Mouse (Mus musculus) left cerebral cortex, postnatal 36 days (tissue): ENCODE data around the gene Gpd2. TPM values are rescaled to one million over a fixed set of nuclear protein-coding genes. Genes with fewer than 3 reads are reported as not detected.

ENCODE experiments used
- DNase-seq, 2 experiments: peaks; one replicate each; pipeline ENCODE4 v3.0.0; 2021 to 2022; ENCODE audit warnings: low spot score in 2 of 2, mixed read lengths in 1 of 2
- intact Hi-C: fragments of 180-260 bp; cut with DNase I; formaldehyde crosslinking; loops from one replicate; pipeline ENCODE4 v1.15.1; 2025
- total RNA-seq, 2 experiments: library from RNA; stranded (reverse); gene quantifications; 2 replicates each; pipeline ENCODE4 v1.2.3; 2021

Gpd2 gene
- total RNA-seq, result 100 to 1,000 TPM in 1 of 2 experiments, 10 to 100 TPM in 1; 85.8 to 105 TPM

DNA sequence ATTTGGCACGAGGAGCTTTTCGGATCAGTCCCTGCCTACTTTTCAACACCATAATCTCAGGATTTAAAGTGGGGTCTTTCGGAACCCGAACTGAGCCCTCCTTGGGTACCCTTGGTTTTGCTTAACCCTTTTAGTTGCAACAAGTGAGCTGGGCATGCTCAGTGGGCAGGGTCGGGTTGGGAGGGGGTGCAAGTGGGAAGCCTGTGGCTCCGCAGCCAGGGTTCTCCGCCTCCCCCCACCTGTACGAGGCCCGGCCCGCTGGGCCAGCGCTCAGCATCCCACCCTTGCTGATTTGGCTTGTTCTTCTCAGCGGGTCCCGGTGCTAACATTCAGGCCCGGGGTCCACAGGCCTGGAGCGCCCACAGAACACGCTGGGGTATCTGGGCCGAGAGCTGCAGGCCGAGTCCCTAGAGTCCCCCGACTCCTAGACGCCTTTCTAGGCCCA, at the start of gene Gpd2:
Gene Gpd2, plus strand, starts transcription at position 161 of the 445 bp plus-strand sequence.
- intact Hi-C loops, result loop anchor here (2.0 to 10.0 kb wide), 3 partner anchors 55 to 127 kb away; no protein-coding TSS in a partner anchor
- peak in 1 of 2 experiments; percentile 61 for DNase-seq

- no peak for DNase-seq
- intact Hi-C loops, result no loop called here
Measured at GRCm38 (mm10) chr2:57188237-57188636, 49.2 kb upstream of the Gpd2 start.

GRCm38 (mm10) chr2:57190884-57191283, 46.6 kb upstream of the Gpd2 start:
- no peak for DNase-seq
- intact Hi-C loops, result no loop called here

GRCm38 (mm10) chr2:57199046-57199445, 38.4 kb upstream of the Gpd2 start:
- DNase-seq, result no peak
- intact Hi-C loops, result no loop called here

GRCm38 (mm10) chr2:57208472-57209083, 28.9 kb upstream of the Gpd2 start:
- intact Hi-C loops, result no loop called here
- no peak for DNase-seq

GRCm38 (mm10) chr2:57211049-57212001, 26.1 kb upstream of the Gpd2 start:
- intact Hi-C loops, result no loop called here
- no peak for DNase-seq

- no peak for DNase-seq
- intact Hi-C loops, result no loop called here
Measured at GRCm38 (mm10) chr2:57213364-57213763, 24.1 kb upstream of the Gpd2 start.

DNA sequence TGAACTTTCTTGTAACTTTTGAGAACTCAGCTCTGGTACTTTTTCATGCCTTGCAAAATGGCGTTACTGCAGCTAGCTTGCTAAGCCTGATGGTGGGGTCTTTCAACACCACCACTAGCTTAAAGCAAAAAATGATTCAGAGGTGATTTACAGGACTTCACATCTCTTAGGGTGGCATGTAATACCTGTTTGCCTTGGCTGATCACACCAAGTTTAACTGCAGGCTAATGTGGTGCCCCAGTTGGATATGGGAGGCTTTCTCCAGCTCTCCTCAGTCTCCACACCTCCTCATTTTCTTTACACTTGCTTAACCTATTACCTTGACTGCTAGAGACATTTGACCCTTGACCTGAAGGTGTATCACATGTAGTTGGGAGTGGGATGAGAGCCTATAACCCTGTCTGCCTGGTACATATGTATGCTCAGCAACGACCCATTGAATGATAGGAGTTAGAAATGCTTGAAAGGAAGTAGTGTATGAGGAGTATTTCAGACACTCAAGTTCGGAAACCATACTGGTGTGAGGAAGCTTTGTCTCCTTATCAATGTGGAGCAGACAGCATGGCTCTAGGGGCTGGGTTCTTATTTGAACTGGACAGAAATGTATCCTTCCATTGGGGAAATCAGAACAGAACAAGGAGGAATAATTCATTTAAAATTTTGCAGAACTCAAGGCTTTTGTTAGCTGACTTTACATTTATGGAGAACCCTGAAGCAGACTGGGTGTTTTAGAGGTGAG, 14.0 kb upstream of the Gpd2 start:
- DNase-seq, result no peak
- intact Hi-C loops, result no loop called here

- intact Hi-C loops, result no loop called here
- no peak for DNase-seq
Measured at GRCm38 (mm10) chr2:57225236-57225635, 12.2 kb upstream of the Gpd2 start.

- no peak for DNase-seq
- intact Hi-C loops, result no loop called here
Measured at GRCm38 (mm10) chr2:57227425-57227824, 10.0 kb upstream of the Gpd2 start.

GRCm38 (mm10) chr2:57229647-57230240, 7.7 kb upstream of the Gpd2 start:
- intact Hi-C loops, result loop anchor here (10.0 kb wide), 2 partner anchors 115 to 135 kb away; no protein-coding TSS in a partner anchor
- DNase-seq, result no peak

- no peak for DNase-seq
- intact Hi-C loops, result loop anchor here (10.0 kb wide), 2 partner anchors 117 to 133 kb away; no protein-coding TSS in a partner anchor
Measured at GRCm38 (mm10) chr2:57231432-57231831, 6.0 kb upstream of the Gpd2 start.

DNA sequence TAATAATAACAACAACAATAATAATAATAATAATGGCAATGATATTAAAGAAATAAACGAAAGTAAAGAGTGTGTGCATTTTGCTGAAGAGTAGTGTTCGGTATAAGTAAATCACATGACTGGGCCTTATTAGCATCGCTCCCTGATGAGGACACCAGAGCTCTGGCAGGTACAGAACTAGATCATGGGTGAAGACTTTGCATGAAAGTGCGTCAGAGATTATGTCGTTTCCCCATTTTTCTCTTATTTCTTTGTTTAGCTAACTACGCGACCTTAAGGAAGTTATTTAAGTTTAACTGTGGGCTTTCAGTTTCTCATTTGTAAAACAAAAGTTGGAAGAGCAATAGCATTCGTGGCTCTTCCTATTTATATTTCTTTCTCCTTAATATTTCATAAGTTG, 5.1 kb upstream of the Gpd2 start:
- intact Hi-C loops, result loop anchor here (10.0 kb wide), 2 partner anchors 118 to 132 kb away; no protein-coding TSS in a partner anchor

DNA sequence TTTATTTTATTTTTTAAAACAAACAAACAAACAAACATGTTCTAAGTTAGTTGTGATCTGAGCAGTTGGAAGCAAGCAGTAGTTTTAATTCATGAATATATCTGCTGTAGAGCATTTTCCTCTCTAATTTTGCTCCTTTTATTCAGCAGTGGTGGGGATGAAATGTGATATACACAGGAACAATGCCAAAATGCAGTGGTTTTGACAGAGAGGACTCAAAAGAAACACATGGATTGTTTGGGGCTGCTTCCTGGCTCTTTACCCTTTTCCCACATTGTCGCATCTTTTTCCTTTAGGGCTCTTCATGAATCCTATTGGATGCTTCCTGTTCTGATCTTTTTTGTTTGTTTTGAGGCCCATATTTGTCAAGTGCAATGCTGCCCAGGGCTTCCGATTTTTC, 1.2 kb upstream of the Gpd2 start:
- DNase-seq, result no peak
- intact Hi-C loops, result loop anchor here (2.0 to 10.0 kb wide), 3 partner anchors 53 to 129 kb away; no protein-coding TSS in a partner anchor

More for the DNA sequence above, 5.1 kb upstream of the Gpd2 start:
- no peak for DNase-seq

DNA sequence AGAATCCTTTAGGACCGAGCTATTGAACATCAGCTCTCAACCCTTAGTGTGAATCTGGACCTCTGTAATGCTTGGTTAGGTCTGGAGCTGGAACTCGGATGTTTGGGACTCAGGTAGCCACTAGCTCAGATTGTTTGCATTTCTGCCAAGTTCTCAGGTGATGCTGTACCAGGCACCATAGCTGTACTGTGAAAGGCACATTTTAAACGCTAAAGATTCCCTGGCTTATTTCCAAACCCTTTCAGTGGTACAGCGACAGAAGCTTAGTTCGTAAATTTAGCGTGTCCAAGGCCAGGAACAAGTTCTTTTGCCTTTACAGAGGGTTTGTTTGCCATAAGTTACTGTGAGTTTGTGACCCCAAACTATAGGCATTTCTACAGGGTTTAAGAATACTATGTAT, 409 bp upstream of the Gpd2 start:
- intact Hi-C loops, result loop anchor here (2.0 to 10.0 kb wide), 3 partner anchors 54 to 128 kb away; no protein-coding TSS in a partner anchor
- DNase-seq, result no peak

DNA sequence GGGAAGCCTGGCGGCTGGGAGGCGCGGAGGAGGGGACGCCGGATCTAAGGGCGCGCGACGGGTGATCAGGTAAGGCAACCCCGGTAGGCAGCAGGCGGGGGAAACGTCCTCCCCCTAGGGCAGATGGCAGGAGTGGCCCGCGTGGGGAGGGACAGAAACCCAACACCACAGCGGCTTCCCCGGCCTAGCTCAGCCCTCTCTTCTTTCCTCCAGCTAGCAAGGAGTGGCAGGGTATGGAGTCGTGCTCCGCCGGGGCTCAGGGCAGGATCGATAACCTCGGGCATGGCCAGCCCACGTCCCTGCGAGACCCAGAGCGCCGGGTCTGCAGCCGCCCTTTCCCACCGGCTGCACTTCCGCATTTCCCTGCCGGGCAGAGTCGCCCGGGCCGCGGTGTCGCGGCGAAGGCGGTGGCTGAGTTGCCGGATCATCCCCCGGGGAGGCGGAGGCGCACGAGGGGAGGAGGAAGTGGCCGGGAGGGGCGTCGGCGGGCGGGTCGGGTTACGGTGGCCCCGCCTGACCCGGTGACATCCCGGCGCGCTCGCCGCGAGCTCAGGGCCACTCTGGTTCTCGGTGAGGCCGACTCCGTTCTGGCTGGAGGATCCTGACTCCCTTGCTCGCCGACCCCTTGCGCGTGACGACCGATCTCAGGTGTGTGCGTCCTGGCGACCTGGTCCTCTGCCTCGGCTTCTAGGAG, 632 bp downstream of the Gpd2 start:
- intact Hi-C loops, result loop anchor here (2.0 to 10.0 kb wide), 3 partner anchors 55 to 127 kb away; no protein-coding TSS in a partner anchor
- DNase-seq, result peak; percentile 71 to 82

DNA sequence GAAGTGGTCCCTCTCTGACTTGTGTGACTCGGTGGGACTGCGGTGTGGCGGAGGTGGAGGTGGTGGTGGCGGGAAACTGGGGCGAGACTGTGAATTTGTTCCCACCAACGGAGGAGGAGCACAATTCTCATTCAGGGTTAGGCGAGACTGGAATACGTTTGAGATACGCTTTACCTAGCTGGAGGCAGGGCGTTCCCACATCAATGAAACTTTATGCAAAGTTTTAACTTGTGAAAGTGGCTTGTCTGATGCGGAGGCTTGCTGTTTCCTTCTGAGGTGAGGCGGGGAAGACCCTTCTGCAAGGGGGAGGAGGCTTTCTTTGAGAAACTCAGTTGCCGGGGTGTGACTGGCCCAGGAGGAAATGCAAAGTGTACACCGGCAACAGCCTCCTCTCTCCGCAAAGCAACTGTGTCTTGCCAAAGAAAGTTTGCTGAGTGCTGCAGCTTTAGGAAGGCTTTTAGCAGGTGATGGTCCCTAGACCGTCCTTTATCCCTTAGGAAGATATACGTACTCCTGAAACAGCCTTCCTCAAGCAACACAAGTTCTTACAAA, 1.3 kb downstream of the Gpd2 start:
- intact Hi-C loops, result loop anchor here (10.0 kb wide), 2 partner anchors 124 to 126 kb away; no protein-coding TSS in a partner anchor
- DNase-seq, result no peak

GRCm38 (mm10) chr2:57239356-57239755, 1.9 kb downstream of the Gpd2 start:
- no peak for DNase-seq
- intact Hi-C loops, result loop anchor here (10.0 kb wide), 2 partner anchors 125 kb away; no protein-coding TSS in a partner anchor
